Mouse (Mus musculus) kidney, adult 11 months (tissue): Measurements from ENCODE around the gene Sdccag8.
"Not testable (repeated sequence)": the region's sequence is repeated elsewhere in the genome, so short reads cannot be mapped to it uniquely, and the experiment has no call there.

Experiments
- DNase-seq: peaks from one replicate; pipeline ENCODE4 v3.0.0; 2022

Gene Sdccag8

GRCm38 (mm10) chr1:176828666-176829065 is 14.2 kb downstream of the Sdccag8 start:
- no peak for DNase-seq

- no peak for DNase-seq
Measured at GRCm38 (mm10) chr1:176832071-176832470, 17.6 kb downstream of the Sdccag8 start.

- DNase-seq, result no peak
Measured at GRCm38 (mm10) chr1:176832607-176833006, 18.1 kb downstream of the Sdccag8 start.

GRCm38 (mm10) chr1:176833257-176833656 is 18.8 kb downstream of the Sdccag8 start:
- no peak for DNase-seq

GRCm38 (mm10) chr1:176833948-176834347 is 19.5 kb downstream of the Sdccag8 start:
- DNase-seq, result no peak

- DNase-seq, result no peak
Measured at GRCm38 (mm10) chr1:176834880-176835279, 20.4 kb downstream of the Sdccag8 start.

GRCm38 (mm10) chr1:176835501-176836294 is 21.2 kb downstream of the Sdccag8 start:
- no peak for DNase-seq

GRCm38 (mm10) chr1:176836562-176836961 is 22.1 kb downstream of the Sdccag8 start:
- DNase-seq, result not testable (repeated sequence)

- no peak for DNase-seq
Measured at GRCm38 (mm10) chr1:176845082-176845977, 30.9 kb downstream of the Sdccag8 start.

- no peak for DNase-seq
Measured at GRCm38 (mm10) chr1:176847118-176847859, 32.8 kb downstream of the Sdccag8 start.

GRCm38 (mm10) chr1:176848613-176849290 is 34.3 kb downstream of the Sdccag8 start:
- DNase-seq, result no peak

- no peak for DNase-seq
Measured at GRCm38 (mm10) chr1:176849377-176849776, 34.9 kb downstream of the Sdccag8 start.

GRCm38 (mm10) chr1:176851401-176851800 is 36.9 kb downstream of the Sdccag8 start:
- no peak for DNase-seq

- no peak for DNase-seq
Measured at GRCm38 (mm10) chr1:176852813-176853590, 38.5 kb downstream of the Sdccag8 start.

GRCm38 (mm10) chr1:176861981-176862644 is 47.7 kb downstream of the Sdccag8 start:
- DNase-seq, result peak; percentile 21

GRCm38 (mm10) chr1:176870501-176870900 is 56.0 kb downstream of the Sdccag8 start:
- no peak for DNase-seq

GRCm38 (mm10) chr1:176871975-176872374 is 57.5 kb downstream of the Sdccag8 start:
- DNase-seq, result no peak

- no peak for DNase-seq
Measured at GRCm38 (mm10) chr1:176873463-176873862, 59.0 kb downstream of the Sdccag8 start.

GRCm38 (mm10) chr1:176874155-176874554 is 59.7 kb downstream of the Sdccag8 start:
- DNase-seq, result no peak

- DNase-seq, result no peak
Measured at GRCm38 (mm10) chr1:176877756-176878155, 63.3 kb downstream of the Sdccag8 start.

- no peak for DNase-seq
Measured at GRCm38 (mm10) chr1:176879005-176879404, 64.5 kb downstream of the Sdccag8 start.
